Mouse (Mus musculus): ENCODE measurements around the gene Vps9d1. TPM values are rescaled to one million over a fixed set of nuclear protein-coding genes. Genes with fewer than 3 reads are reported as not detected.
"Not testable (repeated sequence)": the region's sequence is repeated elsewhere in the genome, so short reads cannot be mapped to it uniquely, and the experiment has no call there.

Vps9d1 gene
- polyA plus RNA-seq, 1 experiment: 30.1 TPM

DNA sequence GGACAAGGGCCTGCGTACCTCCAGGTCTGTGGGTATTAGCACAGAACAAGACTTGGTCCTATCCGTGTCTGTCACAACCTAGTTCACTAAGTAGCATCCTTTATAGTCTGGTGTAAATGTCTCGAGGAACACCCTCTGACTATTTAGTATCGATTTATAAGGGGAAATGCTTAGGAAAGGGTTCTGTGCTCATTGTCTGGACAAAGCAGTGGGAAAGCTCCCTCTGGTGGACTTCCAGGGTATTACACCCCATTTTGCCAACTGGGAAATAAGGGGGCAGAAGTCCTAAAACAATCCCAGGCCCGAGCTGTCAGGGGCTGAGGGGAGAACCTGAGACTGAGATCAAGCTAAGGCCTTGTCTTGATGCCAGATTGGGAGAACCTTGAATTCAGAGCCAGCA is 51.9 kb downstream of the Vps9d1 start:
- H3K4me1 ChIP-seq (ENCODE audit: control insufficient read depth, insufficient read depth, low read length): no peaks in the 10 kb centered on the region
- no peak overlapping the region for H3K4me3 ChIP-seq (replicated peaks; ENCODE audit: control insufficient read depth, low read depth, low read length)
- TF ChIP-seq CTCF (IDR thresholded peaks at IDR 0.05; ENCODE audit: control insufficient read depth, insufficient read depth, low read length) (peak; percentile 55; the same call in 1 of the 2 replicates), POLR2A (IDR thresholded peaks at IDR 0.05; ENCODE audit: borderline replicate concordance, control insufficient read depth, low read depth, low read length) (no peak)
- H3K27ac ChIP-seq (ENCODE audit: control insufficient read depth, insufficient read depth, low read depth, low read length, poor library complexity): no peak overlapping the region
- WGBS: 21% methylated on average over 5 of the region's 5 CpGs

DNA sequence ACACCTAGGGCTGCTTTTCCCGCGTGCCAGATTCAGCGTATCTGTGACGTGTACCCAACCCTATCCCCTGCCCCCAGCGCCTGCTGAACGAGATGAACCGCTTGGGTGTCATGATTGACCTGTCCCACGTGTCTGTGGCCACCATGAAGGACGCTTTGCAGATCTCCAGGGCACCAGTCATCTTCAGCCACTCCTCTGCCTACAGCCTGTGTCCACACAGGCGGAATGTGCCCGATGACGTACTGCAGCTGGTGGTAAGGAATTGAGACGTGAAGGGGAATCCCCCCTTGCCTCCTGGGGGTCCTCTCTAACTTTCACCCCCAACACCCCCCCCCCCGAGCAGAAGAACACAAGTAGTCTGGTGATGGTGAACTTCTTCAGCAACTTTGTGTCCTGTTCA is 54.3 kb downstream of the Vps9d1 start:
- H3K4me3 ChIP-seq (replicated peaks; ENCODE audit: control insufficient read depth, low read depth, low read length): no peak overlapping the region
- no peak for TF ChIP-seq POLR2A (IDR thresholded peaks at IDR 0.05; ENCODE audit: borderline replicate concordance, control insufficient read depth, low read depth, low read length)
- no peak for TF ChIP-seq CTCF (IDR thresholded peaks at IDR 0.05; ENCODE audit: control insufficient read depth, insufficient read depth, low read length)
- 65% methylated on average over 14 of the region's 14 CpGs for WGBS
- no peaks in the 10 kb centered on the region for H3K4me1 ChIP-seq (ENCODE audit: control insufficient read depth, insufficient read depth, low read length)
- no peak overlapping the region for H3K27ac ChIP-seq (ENCODE audit: control insufficient read depth, insufficient read depth, low read depth, low read length, poor library complexity)

DNA sequence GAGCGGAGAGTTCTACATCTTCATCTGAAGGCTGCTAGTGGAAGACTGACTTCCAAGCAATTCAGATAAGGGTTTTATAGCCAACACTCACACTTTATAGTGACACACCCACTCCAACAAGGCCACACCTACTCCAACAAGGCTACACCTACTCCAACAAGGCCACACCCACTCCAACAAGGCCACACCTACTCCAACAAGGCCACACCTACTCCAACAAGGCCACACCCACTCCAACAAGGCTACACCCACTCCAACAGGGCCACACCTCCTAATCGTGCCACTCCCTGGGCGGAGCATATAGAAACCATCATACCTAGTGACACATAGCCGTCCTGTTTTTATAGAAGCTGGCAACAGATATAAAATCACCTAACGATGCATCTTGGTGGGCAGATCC is 57.1 kb downstream of the Vps9d1 start:
- H3K27ac ChIP-seq (ENCODE audit: control insufficient read depth, insufficient read depth, low read depth, low read length, poor library complexity): not testable (repeated sequence)

DNA sequence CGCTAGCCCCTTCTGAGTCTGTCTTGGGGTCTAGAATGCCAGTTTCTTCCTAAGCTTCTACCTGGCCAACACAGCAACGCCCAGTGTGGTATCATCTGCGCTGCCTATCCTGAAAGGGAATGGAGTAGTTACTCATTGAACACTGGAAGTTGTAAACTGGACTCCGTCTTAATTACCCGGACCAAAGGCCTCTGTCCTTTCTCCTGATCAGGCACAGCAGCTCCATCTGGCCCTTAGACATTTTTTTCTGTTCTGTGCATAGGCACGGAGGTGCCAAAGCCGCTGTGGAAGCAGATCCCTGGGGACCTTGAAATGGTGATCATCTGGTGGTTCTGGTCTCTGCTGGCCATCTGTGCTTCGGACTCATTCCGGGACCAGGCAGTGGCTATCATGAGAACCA is 60.4 kb downstream of the Vps9d1 start:
- Histone ChIP-seq H3K4me1 (ENCODE audit: control insufficient read depth, insufficient read depth, low read length) (peaks cover 1% of the 10 kb centered on the region; the same call in 1 of the 2 replicates), H3K4me3 (replicated peaks; ENCODE audit: control insufficient read depth, low read depth, low read length) (no peak overlapping the region), H3K27ac (ENCODE audit: control insufficient read depth, insufficient read depth, low read depth, low read length, poor library complexity) (no peak overlapping the region)
- 86% methylated on average over 9 of the region's 9 CpGs for WGBS
- TF ChIP-seq POLR2A (IDR thresholded peaks at IDR 0.05; ENCODE audit: borderline replicate concordance, control insufficient read depth, low read depth, low read length) (no peak), CTCF (IDR thresholded peaks at IDR 0.05; ENCODE audit: control insufficient read depth, insufficient read depth, low read length) (no peak)

More for the DNA sequence above, 57.1 kb downstream of the Vps9d1 start:
- not testable (repeated sequence) for H3K4me1 ChIP-seq (ENCODE audit: control insufficient read depth, insufficient read depth, low read length); H3K4me3 ChIP-seq (replicated peaks; ENCODE audit: control insufficient read depth, low read depth, low read length)
- 60% methylated on average over 5 of the region's 5 CpGs for WGBS

Other genes starting within 250 kb of the Vps9d1 start
- gene Ankrd11, start 212.1 kb downstream of the Vps9d1 start, polyA plus RNA-seq (2011; ENCODE audit: insufficient read depth, insufficient read length, low replicate concordance, missing spikeins): 38.1 and 78.7 TPM in 2 replicates
- gene Spg7, start 191.4 kb downstream of the Vps9d1 start, polyA plus RNA-seq (2011; ENCODE audit: insufficient read depth, insufficient read length, low replicate concordance, missing spikeins): 66.1 and 74.6 TPM in 2 replicates
- gene Rpl13, start 152.0 kb downstream of the Vps9d1 start, polyA plus RNA-seq (2011; ENCODE audit: insufficient read depth, insufficient read length, low replicate concordance, missing spikeins): 1,064 and 1,759 TPM in 2 replicates
- gene Cpne7, start 137.0 kb downstream of the Vps9d1 start, polyA plus RNA-seq (2011; ENCODE audit: insufficient read depth, insufficient read length, low replicate concordance, missing spikeins): 0.40 and 1.5 TPM in 2 replicates
- 0.52 and 1.4 TPM in 2 replicates for gene Sult5a1, start 96.0 kb downstream of the Vps9d1 start, polyA plus RNA-seq (2011; ENCODE audit: insufficient read depth, insufficient read length, low replicate concordance, missing spikeins)
- 9.7 and 14.2 TPM in 2 replicates for gene Dpep1, start 68.1 kb downstream of the Vps9d1 start, polyA plus RNA-seq (2011; ENCODE audit: insufficient read depth, insufficient read length, low replicate concordance, missing spikeins)
- 62.6 and 88.7 TPM in 2 replicates for gene Chmp1a, start 41.6 kb downstream of the Vps9d1 start, polyA plus RNA-seq (2011; ENCODE audit: insufficient read depth, insufficient read length, low replicate concordance, missing spikeins)
- gene Spata33, start 41.5 kb downstream of the Vps9d1 start, polyA plus RNA-seq (2011; ENCODE audit: insufficient read depth, insufficient read length, low replicate concordance, missing spikeins): 0.62 TPM in 1 of 2 replicates, not detected in the other
- gene Cdk10, start 29.5 kb downstream of the Vps9d1 start, polyA plus RNA-seq (2011; ENCODE audit: insufficient read depth, insufficient read length, low replicate concordance, missing spikeins): 32.1 and 71.7 TPM in 2 replicates
- 2.8 TPM in 1 of 2 replicates, not detected in the other for gene Spata2l, start 18.1 kb downstream of the Vps9d1 start, polyA plus RNA-seq (2011; ENCODE audit: insufficient read depth, insufficient read length, low replicate concordance, missing spikeins)
- 10.9 and 29.2 TPM in 2 replicates for gene Zfp276, start 153 bp downstream of the Vps9d1 start, polyA plus RNA-seq (2011; ENCODE audit: insufficient read depth, insufficient read length, low replicate concordance, missing spikeins)
- gene Fanca, start 64.2 kb upstream of the Vps9d1 start, polyA plus RNA-seq (2011; ENCODE audit: insufficient read depth, insufficient read length, low replicate concordance, missing spikeins): 45.3 and 60.2 TPM in 2 replicates
- gene Spire2, start 78.4 kb upstream of the Vps9d1 start, polyA plus RNA-seq (2011; ENCODE audit: insufficient read depth, insufficient read length, low replicate concordance, missing spikeins): 1.5 TPM in 2 replicates
- gene Tcf25, start 119.4 kb upstream of the Vps9d1 start, polyA plus RNA-seq (2011; ENCODE audit: insufficient read depth, insufficient read length, low replicate concordance, missing spikeins): 171 and 310 TPM in 2 replicates
- 0.36 and 0.70 TPM in 2 replicates for gene Mc1r, start 152.8 kb upstream of the Vps9d1 start, polyA plus RNA-seq (2011; ENCODE audit: insufficient read depth, insufficient read length, low replicate concordance, missing spikeins)
- gene Tubb3, start 157.1 kb upstream of the Vps9d1 start, polyA plus RNA-seq (2011; ENCODE audit: insufficient read depth, insufficient read length, low replicate concordance, missing spikeins): 0.56 and 1.4 TPM in 2 replicates
- 10.3 and 16.7 TPM in 2 replicates for gene Def8, start 169.2 kb upstream of the Vps9d1 start, polyA plus RNA-seq (2011; ENCODE audit: insufficient read depth, insufficient read length, low replicate concordance, missing spikeins)
- 12.3 and 22.8 TPM in 2 replicates for gene Afg3l1, start 223.6 kb upstream of the Vps9d1 start, polyA plus RNA-seq (2011; ENCODE audit: insufficient read depth, insufficient read length, low replicate concordance, missing spikeins)